Mouse (Mus musculus): Measurements from ENCODE around the gene Scg3. TPM values are rescaled to one million over a fixed set of nuclear protein-coding genes. Genes with fewer than 3 reads are reported as not detected.

Gene Scg3
- polyA plus RNA-seq, 1 experiment from 2014 or later: 15.1 TPM

GRCm38 (mm10) chr9:75593481-75593880 is 90.4 kb downstream of the Scg3 start:
- H3K36me3 ChIP-seq (replicated peaks): peaks cover 66% of the 10 kb centered on the region
- H3K9me3 ChIP-seq: no peaks in the 10 kb centered on the region
- no peaks in the 10 kb centered on the region for H3K27me3 ChIP-seq (ENCODE audit: poor library complexity, severe bottlenecking)
- WGBS: 85% methylated on average over 5 of the region's 5 CpGs
- no peak overlapping the region for H3K4me3 ChIP-seq
- peaks cover 3% of the 10 kb centered on the region; the same call in 1 of the 2 replicates for H3K4me1 ChIP-seq
- H3K27ac ChIP-seq: no peak overlapping the region
- no peak for DNase-seq (ENCODE audit: extremely low spot score, low spot score)

Other genes starting within 250 kb of the Scg3 start
- 56.8 and 59.6 TPM in 2 replicates for gene Leo1, start 242.5 kb downstream of the Scg3 start, polyA plus RNA-seq (2016; fragmentation: Nextera tagmentation; extraction: Ambion mirVana)
- gene Tmod3, start 124.4 kb downstream of the Scg3 start, polyA plus RNA-seq (2016; fragmentation: Nextera tagmentation; extraction: Ambion mirVana): 85.5 and 89.7 TPM in 2 replicates
- 39.9 and 41.1 TPM in 2 replicates for gene Tmod2, start 72.7 kb downstream of the Scg3 start, polyA plus RNA-seq (2016; fragmentation: Nextera tagmentation; extraction: Ambion mirVana)
- 8.9 and 11.4 TPM in 2 replicates for gene Lysmd2, start 58.3 kb downstream of the Scg3 start, polyA plus RNA-seq (2016; fragmentation: Nextera tagmentation; extraction: Ambion mirVana)
- gene Bmp5, start 91.3 kb upstream of the Scg3 start, polyA plus RNA-seq (2016; fragmentation: Nextera tagmentation; extraction: Ambion mirVana): 4.6 and 4.7 TPM in 2 replicates

All from forebrain, embryonic 10.5 days (tissue).